Mouse (Mus musculus): ENCODE data around the gene Tmc7.

DNA sequence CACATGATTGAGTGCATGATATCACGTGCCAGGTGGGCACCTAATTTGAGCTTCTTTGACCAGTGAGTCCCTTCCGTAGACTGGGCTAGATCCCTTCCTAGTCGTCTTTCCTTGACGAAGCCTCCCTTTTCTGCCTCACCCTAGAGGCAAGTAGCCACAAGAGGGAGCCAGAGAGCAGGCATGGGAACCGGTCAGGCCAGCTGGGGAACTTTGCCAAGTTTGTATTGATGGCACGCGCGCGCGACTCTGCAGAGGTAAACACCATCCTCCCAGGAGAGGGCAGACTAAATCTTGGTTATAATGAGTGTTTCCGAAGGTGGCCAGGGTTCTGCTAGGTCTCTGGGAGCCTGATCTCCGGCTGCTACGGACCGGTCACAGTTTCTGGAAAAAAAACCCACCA is 10.7 kb upstream of the Tmc7 start:
- TF ChIP-seq POLR2A (IDR thresholded peaks at IDR 0.05; ENCODE audit: insufficient read depth, low read depth, low read length) (no peak), CTCF (IDR thresholded peaks at IDR 0.05) (peak; percentile 98), EP300 (IDR thresholded peaks at IDR 0.05; ENCODE audit: insufficient read depth, low read depth, low read length) (peak; percentile 62; the same call in 1 of the 2 replicates)

All from heart, adult 2 months (tissue).